Mouse (Mus musculus): ENCODE results near the gene Ctps2.

Ctps2 gene

GRCm38 (mm10) chrX:162900938-162901337, at the start of gene Ctps2:
Ctps2 (plus strand) TSS chrX:162901238.
- no peak for DNase-seq (ENCODE audit: low read depth, low spot score)

- DNase-seq (ENCODE audit: low read depth, low spot score) = no peak
Observed at GRCm38 (mm10) chrX:162868294-162868965, 32.6 kb upstream of the Ctps2 start.

GRCm38 (mm10) chrX:162871734-162872517, 29.1 kb upstream of the Ctps2 start:
- peak; percentile 31 for DNase-seq (ENCODE audit: low read depth, low spot score)

- DNase-seq (ENCODE audit: low read depth, low spot score) = no peak
Observed at GRCm38 (mm10) chrX:162873761-162874160, 27.3 kb upstream of the Ctps2 start.

- DNase-seq (ENCODE audit: low read depth, low spot score) = no peak
Observed at GRCm38 (mm10) chrX:162878236-162878635, 22.8 kb upstream of the Ctps2 start.

- peak; percentile 77 for DNase-seq (ENCODE audit: low read depth, low spot score)
Observed at GRCm38 (mm10) chrX:162887931-162888511, 13.0 kb upstream of the Ctps2 start, which contains the start of gene Syap1. Syap1 (minus strand) TSS chrX:162888447.

- peak; percentile 9 for DNase-seq (ENCODE audit: low read depth, low spot score)
Observed at GRCm38 (mm10) chrX:162888575-162889223, 12.3 kb upstream of the Ctps2 start.

GRCm38 (mm10) chrX:162901371-162902039, 467 bp downstream of the Ctps2 start:
- peak; percentile 63 for DNase-seq (ENCODE audit: low read depth, low spot score)

GRCm38 (mm10) chrX:162902040-162902734, 1.1 kb downstream of the Ctps2 start:
- peak; percentile 86 for DNase-seq (ENCODE audit: low read depth, low spot score)

- no peak for DNase-seq (ENCODE audit: low read depth, low spot score)
Observed at GRCm38 (mm10) chrX:162907554-162907953, 6.5 kb downstream of the Ctps2 start.

- DNase-seq (ENCODE audit: low read depth, low spot score) = no peak
Observed at GRCm38 (mm10) chrX:162913651-162914050, 12.6 kb downstream of the Ctps2 start.

- peak; percentile 55 for DNase-seq (ENCODE audit: low read depth, low spot score)
Observed at GRCm38 (mm10) chrX:162915697-162916096, 14.7 kb downstream of the Ctps2 start.

- no peak for DNase-seq (ENCODE audit: low read depth, low spot score)
Observed at GRCm38 (mm10) chrX:162921487-162922125, 20.6 kb downstream of the Ctps2 start.

GRCm38 (mm10) chrX:162931467-162931866, 30.4 kb downstream of the Ctps2 start:
- DNase-seq (ENCODE audit: low read depth, low spot score) = no peak

- DNase-seq (ENCODE audit: low read depth, low spot score) = no peak
Observed at GRCm38 (mm10) chrX:162942027-162942426, 41.0 kb downstream of the Ctps2 start.

- peak; percentile 31 for DNase-seq (ENCODE audit: low read depth, low spot score)
Observed at GRCm38 (mm10) chrX:162949811-162950439, 48.9 kb downstream of the Ctps2 start.

- DNase-seq (ENCODE audit: low read depth, low spot score) = no peak
Observed at GRCm38 (mm10) chrX:162957921-162958320, 56.9 kb downstream of the Ctps2 start.

GRCm38 (mm10) chrX:162963840-162964239, 62.8 kb downstream of the Ctps2 start:
- DNase-seq (ENCODE audit: low read depth, low spot score) = no peak

GRCm38 (mm10) chrX:162964383-162964782, 63.3 kb downstream of the Ctps2 start, which contains the start of gene S100g:
S100g (minus strand) TSS chrX:162964599.
- no peak for DNase-seq (ENCODE audit: low read depth, low spot score)

- DNase-seq (ENCODE audit: low read depth, low spot score) = no peak
Observed at GRCm38 (mm10) chrX:162967456-162967855, 66.4 kb downstream of the Ctps2 start.

Data from A20 (cell line).